Mouse (Mus musculus) heart, embryonic 14.5 days (tissue): ENCODE results near the gene Rassf6. TPM values are rescaled to one million over a fixed set of nuclear protein-coding genes. Genes with fewer than 3 reads are reported as not detected.

ENCODE experiments used
- polyA plus RNA-seq: library from polyadenylated mRNA; unstranded; fragments of >200 nt; fragmentation: Nextera tagmentation; extraction: Ambion mirVana; gene quantifications from 2 replicates; pipeline ENCODE4 v1.2.1, GENCODE M21; 2014

Gene Rassf6
- polyA plus RNA-seq, 1 experiment from 2014 or later: 0.55 TPM

Other genes starting within 250 kb of the Rassf6 start
- 0.38 and 1.1 TPM in 2 replicates for gene Alb, start 179.8 kb downstream of the Rassf6 start, polyA plus RNA-seq
- 1.1 and 1.9 TPM in 2 replicates for gene Afp, start 149.9 kb downstream of the Rassf6 start, polyA plus RNA-seq
- not detected in 2 replicates for gene Afm, start 121.7 kb downstream of the Rassf6 start, polyA plus RNA-seq
- not detected in 2 replicates for gene 5830473C10Rik, start 79.5 kb downstream of the Rassf6 start, polyA plus RNA-seq
- gene Cxcl5, start 118.7 kb upstream of the Rassf6 start, polyA plus RNA-seq: not detected in 2 replicates
- gene Ppbp, start 127.9 kb upstream of the Rassf6 start, polyA plus RNA-seq: 3.7 and 3.8 TPM in 2 replicates
- gene Pf4, start 131.8 kb upstream of the Rassf6 start, polyA plus RNA-seq: 33.7 and 35.5 TPM in 2 replicates
- gene Cxcl3, start 145.4 kb upstream of the Rassf6 start, polyA plus RNA-seq: not detected in 2 replicates
- gene Cxcl15, start 153.9 kb upstream of the Rassf6 start, polyA plus RNA-seq: not detected in 2 replicates